Mouse (Mus musculus): ENCODE measurements around the gene Gm10139.
"Not testable (repeated sequence)": the region's sequence is repeated elsewhere in the genome, so short reads cannot be mapped to it uniquely, and the experiment has no call there.

The Gm10139 gene

DNA sequence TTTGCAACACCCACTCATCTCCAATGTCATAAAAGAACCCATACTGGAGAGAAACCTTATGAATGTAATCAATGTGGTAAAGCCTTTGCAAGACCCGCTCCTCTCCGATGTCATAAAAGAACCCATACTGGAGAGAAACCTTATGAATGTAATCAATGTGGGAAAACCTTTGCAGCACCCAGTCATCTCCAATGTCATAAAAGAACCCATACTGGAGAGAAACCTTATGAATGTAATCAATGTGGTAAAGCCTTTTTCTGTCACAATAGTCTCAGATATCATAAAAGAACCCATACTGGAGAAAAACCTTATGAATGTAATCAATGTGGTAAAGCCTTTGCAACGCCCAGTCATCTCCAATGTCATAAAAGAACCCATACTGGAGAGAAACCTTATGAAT is at the start of gene Gm10139:
Gene Gm10139, plus strand, starts transcription at position 301 of the 400 bp plus-strand sequence.
- DNase-seq (ENCODE audit: low spot score in 2 of 2), result not testable (repeated sequence)

DNA sequence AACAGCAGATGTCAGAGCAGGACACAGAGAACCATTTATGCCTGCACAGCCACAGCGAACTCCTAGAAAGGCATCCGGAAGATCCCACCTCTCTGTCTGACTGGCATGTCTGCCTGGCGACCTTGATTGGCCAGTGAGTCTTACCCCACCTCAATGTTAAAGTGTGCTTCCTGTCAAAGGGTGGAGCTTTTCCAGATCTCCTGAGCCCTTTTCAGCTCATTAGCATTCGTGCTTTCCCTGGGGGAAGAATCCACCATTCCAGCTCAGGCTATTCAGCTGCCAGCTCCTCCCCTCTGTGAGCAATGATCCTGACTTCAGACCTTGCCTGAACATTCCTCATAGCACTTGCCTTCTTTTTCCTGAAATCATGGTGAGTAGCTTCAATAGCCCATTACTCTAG is 45.2 kb downstream of the Gm10139 start:
- not testable (repeated sequence) for DNase-seq (ENCODE audit: low spot score in 2 of 2)
